Mouse (Mus musculus): ENCODE results near the gene Olfr1480. TPM values are rescaled to one million over a fixed set of nuclear protein-coding genes. Genes with fewer than 3 reads are reported as not detected.

Olfr1480 gene
- total RNA-seq (2022): not detected

GRCm38 (mm10) chr19:13527613-13528012 lies at the start of gene Olfr1480:
Gene Olfr1480, plus strand, starts transcription at chr19:13527913.
- DNase-seq (ENCODE audit: low spot score in 2 of 2): no peak

- DNase-seq (ENCODE audit: low spot score in 2 of 2): no peak
These were observed 47.6 kb upstream of the Olfr1480 start, which contains the start of gene Olfr1475 for GRCm38 (mm10) chr19:13480096-13480495. Gene Olfr1475, minus strand, starts transcription at chr19:13480196.

- DNase-seq (ENCODE audit: low spot score in 2 of 2): no peak
These were observed 27.5 kb upstream of the Olfr1480 start, which contains the start of gene Olfr1477 for GRCm38 (mm10) chr19:13500246-13500645. Gene Olfr1477, plus strand, starts transcription at chr19:13500546.

Other genes starting within 250 kb of the Olfr1480 start
- not detected for gene Olfr1465, start 212.4 kb upstream of the Olfr1480 start, total RNA-seq (2022)
- gene Olfr1466, start 189.1 kb upstream of the Olfr1480 start, total RNA-seq (2022): not detected
- gene Olfr1467, start 165.7 kb upstream of the Olfr1480 start, total RNA-seq (2022): not detected
- not detected for gene Olfr1469, start 120.1 kb upstream of the Olfr1480 start, total RNA-seq (2022)
- not detected for gene Olfr1471, start 84.5 kb upstream of the Olfr1480 start, total RNA-seq (2022)
- not detected for gene Olfr1472, start 71.8 kb upstream of the Olfr1480 start, total RNA-seq (2022)
- gene Olfr1474, start 58.3 kb upstream of the Olfr1480 start, total RNA-seq (2022): not detected
- not detected for gene Olfr1475, start 47.7 kb upstream of the Olfr1480 start, total RNA-seq (2022)
- not detected for gene Olfr1477, start 27.4 kb upstream of the Olfr1480 start, total RNA-seq (2022)
- not detected for gene Olfr1484, start 55.6 kb downstream of the Olfr1480 start, total RNA-seq (2022)
- not detected for gene Olfr1487, start 89.5 kb downstream of the Olfr1480 start, total RNA-seq (2022)
- gene Olfr1489, start 103.7 kb downstream of the Olfr1480 start, total RNA-seq (2022): not detected
- gene Olfr1490, start 123.2 kb downstream of the Olfr1480 start, total RNA-seq (2022): not detected
- gene Olfr1491, start 169.4 kb downstream of the Olfr1480 start, total RNA-seq (2022): not detected
- not detected for gene Olfr1493-ps1, start 195.4 kb downstream of the Olfr1480 start, total RNA-seq (2022)
- not detected for gene Olfr1494, start 211.8 kb downstream of the Olfr1480 start, total RNA-seq (2022)
- not detected for gene Olfr1495, start 236.7 kb downstream of the Olfr1480 start, total RNA-seq (2022)
- not detected for gene Olfr1496, start 250.0 kb downstream of the Olfr1480 start, total RNA-seq (2022)